ENCODE assay signal across 8 mouse cellular contexts in the genomic region with DNA sequence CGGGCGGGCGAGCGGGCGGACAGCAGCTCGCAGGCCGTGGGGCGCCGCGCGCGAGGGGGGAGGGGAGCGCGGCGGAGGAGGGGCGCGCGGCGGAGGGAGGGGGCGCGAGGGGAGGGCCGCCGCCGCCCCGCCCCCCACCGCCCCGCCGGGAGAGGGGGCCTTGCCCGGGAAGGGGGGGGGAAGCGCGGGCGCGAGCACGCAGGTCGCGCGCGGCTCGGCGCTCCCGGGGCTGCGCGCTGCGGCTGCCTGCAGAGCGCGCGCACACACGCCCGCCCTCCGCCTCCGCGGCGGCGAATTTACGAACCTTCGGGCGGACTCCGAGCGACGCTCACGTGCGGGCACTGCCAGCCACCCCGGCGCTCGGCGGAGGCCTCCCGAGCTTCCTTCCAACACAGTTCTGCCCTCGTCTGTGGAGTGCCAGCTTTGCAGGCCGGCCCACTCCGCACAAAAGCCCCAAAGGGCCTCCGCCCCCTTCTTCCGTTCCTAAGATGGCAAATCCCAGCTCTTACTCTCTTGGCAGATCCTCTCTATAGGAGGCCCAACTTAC. TPM values are rescaled to one million over a fixed set of nuclear protein-coding genes. Genes with fewer than 3 reads are reported as not detected.
DNase-seq lines count a peak whose midpoint lies in the region; ATAC-seq and TF ChIP-seq lines count a peak whose summit lies in the region.

No protein-coding gene starts in this region.

- H3K4me3 ChIP-seq in embryonic facial prominence, embryonic 11.5 days (ENCODE audit: low read depth, low read length) = peak overlapping the region; percentile 85
- H3K4me3 ChIP-seq in limb, embryonic 10.5 days = peak overlapping the region; percentile 82
- H3K4me3 ChIP-seq in midbrain, embryonic 12.5 days = peak overlapping the region; percentile 82
- H3K4me3 ChIP-seq in small intestine, adult 2 months (ENCODE audit: low read depth, low read length) = peak overlapping the region; percentile 97

- peak overlapping the region; percentile 99 for H3K27ac ChIP-seq in embryonic facial prominence, embryonic 11.5 days (replicated peaks; ENCODE audit: low read depth, low read length)
- H3K27ac ChIP-seq in limb, embryonic 10.5 days = peak overlapping the region; percentile 99
- H3K27ac ChIP-seq in midbrain, embryonic 12.5 days (replicated peaks) = peak overlapping the region; percentile 97
- peak overlapping the region; percentile 90 for H3K27ac ChIP-seq in small intestine, adult 2 months (ENCODE audit: insufficient read depth, low read depth, low read length)

- H3K9me3 ChIP-seq in embryonic facial prominence, embryonic 11.5 days (replicated peaks; ENCODE audit: control insufficient read depth, low read length) = no peaks in the 10 kb centered on the region
- H3K9me3 ChIP-seq in limb, embryonic 10.5 days (replicated peaks) = no peaks in the 10 kb centered on the region
- H3K9me3 ChIP-seq in midbrain, embryonic 12.5 days = no peaks in the 10 kb centered on the region

- peak; percentile 22; the same call in 1 of the 2 replicates for ATAC-seq in embryonic facial prominence, embryonic 11.5 days (replicated peaks; ENCODE audit: insufficient number of reproducible peaks, low FRiP score, low TSS enrichment, low read depth)
- peak; percentile 47 for ATAC-seq in midbrain, embryonic 12.5 days (ENCODE audit: low FRiP score, low read depth)

- H3K4me1 ChIP-seq in embryonic facial prominence, embryonic 11.5 days (ENCODE audit: control insufficient read depth, insufficient read depth, low read length) = no peaks in the 10 kb centered on the region
- peaks cover 27% of the 10 kb centered on the region for H3K4me1 ChIP-seq in limb, embryonic 10.5 days
- H3K4me1 ChIP-seq in midbrain, embryonic 12.5 days = peaks cover 41% of the 10 kb centered on the region
- H3K4me1 ChIP-seq in small intestine, adult 2 months (ENCODE audit: control insufficient read depth, insufficient read depth, insufficient read length, low read length) = peaks cover 8% of the 10 kb centered on the region

- peak; percentile 68 for DNase-seq in embryo, embryonic 10 days (ENCODE audit: low spot score)
- no peak for DNase-seq in embryo, embryonic 9.5 days (ENCODE audit: extremely low spot score)
- DNase-seq in embryonic facial prominence, embryonic 11.5 days (ENCODE audit: low spot score) = peak; percentile 77
- peak; percentile 79 for DNase-seq in gonadal fat pad, adult 2 months (ENCODE audit: low read depth)
- DNase-seq in kidney, adult 11 months = peak; percentile 78
- DNase-seq in limb, embryonic 10.5 days (ENCODE audit: low spot score) = no peak

- no peak for TF ChIP-seq POLR2A in small intestine, adult 2 months (IDR thresholded peaks at IDR 0.05; ENCODE audit: low read depth, low read length)

- no peaks in the 10 kb centered on the region for H3K27me3 ChIP-seq in embryonic facial prominence, embryonic 11.5 days (ENCODE audit: control insufficient read depth, insufficient read depth, low read length)
- no peaks in the 10 kb centered on the region for H3K27me3 ChIP-seq in limb, embryonic 10.5 days (ENCODE audit: low read depth, poor library complexity, severe bottlenecking)
- no peaks in the 10 kb centered on the region for H3K27me3 ChIP-seq in midbrain, embryonic 12.5 days
- no peaks in the 10 kb centered on the region for H3K27me3 ChIP-seq in small intestine, adult 2 months (ENCODE audit: control insufficient read depth, insufficient read depth, low read length)

- peak overlapping the region; percentile 48 for H3K4me2 ChIP-seq in embryonic facial prominence, embryonic 11.5 days (ENCODE audit: low read depth, low read length)
- H3K4me2 ChIP-seq in midbrain, embryonic 12.5 days (replicated peaks) = peak overlapping the region; percentile 83

- H3K36me3 ChIP-seq in embryonic facial prominence, embryonic 11.5 days (replicated peaks; ENCODE audit: control insufficient read depth, insufficient read depth, low read depth, low read length) = peaks cover 12% of the 10 kb centered on the region
- peaks cover 59% of the 10 kb centered on the region for H3K36me3 ChIP-seq in limb, embryonic 10.5 days
- peaks cover 32% of the 10 kb centered on the region for H3K36me3 ChIP-seq in midbrain, embryonic 12.5 days
- peaks cover 25% of the 10 kb centered on the region for H3K36me3 ChIP-seq in small intestine, adult 2 months (ENCODE audit: control insufficient read depth, insufficient read depth, low read length)

- no peak for TF ChIP-seq CTCF in small intestine, adult 2 months (IDR thresholded peaks at IDR 0.05; ENCODE audit: extremely low read depth, insufficient read length, insufficient replicate concordance, low read depth, low read length)

- H3K9ac ChIP-seq in embryonic facial prominence, embryonic 11.5 days (replicated peaks; ENCODE audit: low read length) = peak overlapping the region; percentile 95
- peak overlapping the region; percentile 87 for H3K9ac ChIP-seq in midbrain, embryonic 12.5 days (replicated peaks)

- 0% methylated on average over 38 of the region's 72 CpGs for WGBS in embryonic facial prominence, embryonic 11.5 days
- WGBS in limb, embryonic 10.5 days = under 1% methylated on average over 34 of the region's 72 CpGs
- WGBS in midbrain, embryonic 12.5 days = 0% methylated on average over 40 of the region's 72 CpGs
- under 1% methylated on average over 32 of the region's 72 CpGs for WGBS in small intestine, adult 2 months

RNA-seq across cellular contexts. Expression of a gene that starts 0.6 kb away (rescaled TPM):
- 31.9 and 34.6 TPM in 2 replicates for polyA plus RNA-seq in embryonic facial prominence, embryonic 11.5 days (2014; fragmentation: Nextera tagmentation; extraction: Ambion mirVana)
- polyA plus RNA-seq in gonadal fat pad, adult 2 months (2012; rRNA removed) = 237 and 241 TPM in 2 replicates
- 38.8 and 55.0 TPM in 2 replicates for polyA plus RNA-seq in limb, embryonic 10.5 days (2016; fragmentation: Nextera tagmentation; extraction: Ambion mirVana)
- 40.9 and 41.0 TPM in 2 replicates for polyA plus RNA-seq in midbrain, embryonic 12.5 days (2016; fragmentation: Nextera tagmentation; extraction: Ambion mirVana)
- polyA plus RNA-seq in small intestine, adult 2 months (2012; rRNA removed) = 12.7 and 21.1 TPM in 2 replicates

RNA-seq across cellular contexts. Expression of a gene that starts 0.9 kb away (rescaled TPM):
- polyA plus RNA-seq in embryonic facial prominence, embryonic 11.5 days (2014; fragmentation: Nextera tagmentation; extraction: Ambion mirVana) = 68.1 and 68.9 TPM in 2 replicates
- polyA plus RNA-seq in gonadal fat pad, adult 2 months (2012; rRNA removed) = 42.2 and 42.7 TPM in 2 replicates
- polyA plus RNA-seq in limb, embryonic 10.5 days (2016; fragmentation: Nextera tagmentation; extraction: Ambion mirVana) = 73.0 and 88.7 TPM in 2 replicates
- polyA plus RNA-seq in midbrain, embryonic 12.5 days (2016; fragmentation: Nextera tagmentation; extraction: Ambion mirVana) = 108 and 110 TPM in 2 replicates
- polyA plus RNA-seq in small intestine, adult 2 months (2012; rRNA removed) = 5.7 and 13.4 TPM in 2 replicates

RNA-seq across cellular contexts. Expression of a gene that starts 27.8 kb away (rescaled TPM):
- 1.3 and 2.7 TPM in 2 replicates for polyA plus RNA-seq in embryonic facial prominence, embryonic 11.5 days (2014; fragmentation: Nextera tagmentation; extraction: Ambion mirVana)
- 4.6 and 5.6 TPM in 2 replicates for polyA plus RNA-seq in gonadal fat pad, adult 2 months (2012; rRNA removed)
- polyA plus RNA-seq in limb, embryonic 10.5 days (2016; fragmentation: Nextera tagmentation; extraction: Ambion mirVana) = 1.2 and 1.5 TPM in 2 replicates
- polyA plus RNA-seq in midbrain, embryonic 12.5 days (2016; fragmentation: Nextera tagmentation; extraction: Ambion mirVana) = 0.84 and 1.6 TPM in 2 replicates
- polyA plus RNA-seq in small intestine, adult 2 months (2012; rRNA removed) = 16.4 and 23.2 TPM in 2 replicates

RNA-seq across cellular contexts. Expression of a gene that starts 53.4 kb away (rescaled TPM):
- 68.1 and 70.2 TPM in 2 replicates for polyA plus RNA-seq in embryonic facial prominence, embryonic 11.5 days (2014; fragmentation: Nextera tagmentation; extraction: Ambion mirVana)
- polyA plus RNA-seq in gonadal fat pad, adult 2 months (2012; rRNA removed) = 35.1 and 37.8 TPM in 2 replicates
- 111 and 148 TPM in 2 replicates for polyA plus RNA-seq in limb, embryonic 10.5 days (2016; fragmentation: Nextera tagmentation; extraction: Ambion mirVana)
- 13.6 and 19.2 TPM in 2 replicates for polyA plus RNA-seq in midbrain, embryonic 12.5 days (2016; fragmentation: Nextera tagmentation; extraction: Ambion mirVana)
- 5.9 and 6.7 TPM in 2 replicates for polyA plus RNA-seq in small intestine, adult 2 months (2012; rRNA removed)

RNA-seq across cellular contexts. Expression of a gene that starts 53.6 kb away (rescaled TPM):
- 0.10 TPM in 1 of 2 replicates, not detected in the other for polyA plus RNA-seq in embryonic facial prominence, embryonic 11.5 days (2014; fragmentation: Nextera tagmentation; extraction: Ambion mirVana)
- 0.69 and 1.1 TPM in 2 replicates for polyA plus RNA-seq in gonadal fat pad, adult 2 months (2012; rRNA removed)
- 0.06 and 0.24 TPM in 2 replicates for polyA plus RNA-seq in limb, embryonic 10.5 days (2016; fragmentation: Nextera tagmentation; extraction: Ambion mirVana)
- 0.10 and 0.14 TPM in 2 replicates for polyA plus RNA-seq in midbrain, embryonic 12.5 days (2016; fragmentation: Nextera tagmentation; extraction: Ambion mirVana)
- 94.1 and 454 TPM in 2 replicates for polyA plus RNA-seq in small intestine, adult 2 months (2012; rRNA removed)

Comparison
In these comparisons a context has a peak if more than half of its experiments do, and no peak if none do; other contexts are left out.
1. DNase-seq: peak in embryo, embryonic 10 days (single experiment), embryonic facial prominence, embryonic 11.5 days (single experiment), gonadal fat pad, adult 2 months (single experiment) and kidney, adult 11 months (single experiment); none in embryo, embryonic 9.5 days (single experiment) and limb, embryonic 10.5 days (single experiment).
2. Peak in every context shown above with its lines, with median percentiles within 50 percentile points of each other: H3K27ac ChIP-seq and H3K4me3 ChIP-seq.